Mouse (Mus musculus) adrenal gland, postnatal 14 days (tissue): ENCODE results near the gene H2al1m. TPM values are rescaled to one million over a fixed set of nuclear protein-coding genes. Genes with fewer than 3 reads are reported as not detected.
"Not testable (repeated sequence)": the region's sequence is repeated elsewhere in the genome, so short reads cannot be mapped to it uniquely, and the experiment has no call there.

ENCODE experiments used
- DNase-seq: peaks from one replicate; pipeline ENCODE4 v3.0.0; 2021; ENCODE audit warnings: mixed read lengths
- long read RNA-seq, 2 experiments: library from polyadenylated mRNA; stranded (forward); transcript quantifications; one replicate each; pipeline ENCODE4 v2.0.0; 2021
- total RNA-seq: library from RNA; stranded (reverse); gene quantifications from 2 replicates; pipeline ENCODE4 v1.2.3, GENCODE M21; 2021

H2al1m gene
- not detected in 2 replicates for total RNA-seq
- long read RNA-seq, experiment 1, result 0 reads
- long read RNA-seq, experiment 2, result 0 reads

DNA sequence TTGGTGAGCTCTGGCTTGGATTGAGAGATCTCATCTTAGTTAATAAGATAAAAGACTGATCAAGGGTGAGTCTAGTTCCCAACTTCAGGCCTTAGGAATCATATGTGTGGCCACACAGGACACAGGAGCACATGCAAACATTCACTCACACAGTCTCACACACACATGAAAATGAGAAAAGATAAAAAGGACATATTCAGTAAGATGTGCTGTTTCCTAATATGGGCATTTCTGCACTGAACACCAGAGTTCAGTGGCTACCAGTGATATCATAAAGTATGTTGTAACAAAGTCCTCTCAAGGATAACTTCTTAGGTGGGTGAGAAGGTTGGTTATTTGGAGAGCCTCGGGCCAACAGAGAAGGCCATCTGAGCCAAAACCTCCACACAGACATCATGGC, at the start of gene H2al1m:
TSS of gene H2al1m (plus strand) at position 301 of the 400 bp plus-strand sequence.
- not testable (repeated sequence) for DNase-seq

GRCm38 (mm10) chrX:9240737-9241591, 42.6 kb upstream of the H2al1m start:
- no peak for DNase-seq

DNA sequence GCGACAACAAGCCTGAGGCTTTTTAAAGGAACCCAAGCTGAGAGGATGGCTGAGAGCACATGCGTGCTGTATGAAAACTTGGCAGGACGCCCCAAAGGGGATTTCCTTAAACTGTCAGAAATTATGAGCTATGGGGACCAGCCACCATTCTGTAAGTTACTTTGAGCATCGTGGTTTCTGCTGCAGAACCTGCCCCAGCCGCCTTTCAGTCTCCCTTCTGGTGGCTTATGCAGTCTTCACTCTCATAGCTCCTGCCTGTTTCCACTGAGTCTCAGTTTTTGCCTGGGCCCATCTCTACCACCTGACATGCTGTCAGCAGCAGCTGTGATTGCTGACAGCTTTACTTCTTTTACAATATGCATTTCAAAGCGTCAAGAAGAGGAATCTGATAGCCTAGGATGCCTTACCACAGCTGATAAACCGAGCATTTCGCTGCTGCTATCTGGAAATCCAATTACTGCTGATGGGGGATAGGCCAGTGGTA, 40.1 kb upstream of the H2al1m start:
- DNase-seq, result peak; percentile 29

DNA sequence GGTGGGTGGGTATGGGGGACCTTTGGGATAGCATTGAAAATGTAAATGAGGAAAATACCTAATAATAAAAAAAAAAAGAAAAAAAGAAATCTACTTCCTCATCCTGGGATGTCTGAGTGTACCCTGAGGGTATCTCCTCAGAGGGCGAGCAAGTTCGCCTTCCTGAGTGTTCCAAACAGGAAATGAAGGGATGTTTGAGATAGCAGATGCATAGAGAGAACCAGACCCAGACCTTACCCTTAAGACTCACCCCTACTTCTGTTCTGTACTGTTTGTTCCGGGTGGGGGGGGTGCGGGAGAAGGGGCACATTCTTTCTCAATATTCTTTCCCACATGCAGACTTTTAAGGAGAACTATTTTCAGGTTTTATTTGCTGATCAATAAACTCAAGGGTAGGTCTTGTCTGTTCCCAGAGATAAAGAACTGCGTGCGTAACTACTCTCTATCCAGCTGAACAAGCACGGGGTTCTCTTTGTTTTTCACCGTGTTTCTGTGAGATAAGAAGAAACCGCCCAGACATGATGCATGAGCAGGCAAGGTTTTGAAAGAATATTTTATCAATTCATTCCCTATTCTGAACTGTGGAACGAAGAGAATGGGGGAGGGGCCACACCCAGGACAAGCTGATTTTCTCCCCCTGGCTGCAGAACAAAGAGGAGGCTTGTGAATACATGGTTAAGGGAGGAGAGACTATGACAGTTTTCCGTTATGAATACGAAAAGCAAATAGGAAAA, 38.8 kb upstream of the H2al1m start:
- no peak for DNase-seq

GRCm38 (mm10) chrX:9248911-9249310, 34.7 kb upstream of the H2al1m start:
- DNase-seq, result no peak

GRCm38 (mm10) chrX:9253990-9254389, 29.6 kb upstream of the H2al1m start:
- DNase-seq, result no peak

DNA sequence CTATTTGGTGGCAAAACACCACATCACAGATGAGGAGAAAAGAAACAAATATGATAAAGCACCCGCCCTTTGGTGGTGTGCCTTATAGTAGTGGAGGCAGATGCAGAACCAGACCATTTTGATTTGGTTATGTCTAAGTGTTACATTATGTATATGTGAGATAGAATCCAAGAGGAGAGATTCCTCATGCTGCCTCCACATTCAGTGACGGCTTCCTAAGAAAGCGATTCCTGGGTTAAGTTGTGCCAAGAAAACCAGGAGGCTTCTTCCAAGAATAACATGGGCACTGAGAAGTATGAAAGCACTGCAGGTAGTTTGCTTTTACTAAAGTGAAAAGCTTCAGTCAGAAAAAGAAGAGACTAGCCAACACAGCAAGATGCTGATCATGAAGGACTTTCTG, 28.7 kb upstream of the H2al1m start:
- no peak for DNase-seq

GRCm38 (mm10) chrX:9256766-9257165, 26.8 kb upstream of the H2al1m start, which contains the start of gene Gm14862:
Gm14862 (minus strand) TSS chrX:9256899.
- no peak for DNase-seq

DNA sequence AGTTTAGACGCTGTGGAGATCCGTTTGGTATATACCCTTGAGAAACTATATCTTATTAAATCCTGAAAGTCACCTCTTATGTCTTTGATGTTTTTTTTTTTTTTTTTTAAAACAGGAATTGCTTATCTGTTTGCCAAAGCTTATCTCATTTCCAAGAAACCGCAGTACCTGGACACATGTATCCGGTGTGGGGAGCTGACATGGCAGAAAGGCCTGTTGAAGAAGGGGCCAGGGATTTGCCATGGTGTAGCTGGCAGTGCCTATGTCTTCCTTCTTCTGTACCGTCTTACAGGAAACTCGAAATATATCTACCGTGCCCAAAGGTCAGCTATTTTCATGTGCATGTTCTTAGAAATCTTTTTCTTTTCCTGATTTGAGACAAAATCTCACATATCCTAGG, 25.7 kb upstream of the H2al1m start:
- no peak for DNase-seq

DNA sequence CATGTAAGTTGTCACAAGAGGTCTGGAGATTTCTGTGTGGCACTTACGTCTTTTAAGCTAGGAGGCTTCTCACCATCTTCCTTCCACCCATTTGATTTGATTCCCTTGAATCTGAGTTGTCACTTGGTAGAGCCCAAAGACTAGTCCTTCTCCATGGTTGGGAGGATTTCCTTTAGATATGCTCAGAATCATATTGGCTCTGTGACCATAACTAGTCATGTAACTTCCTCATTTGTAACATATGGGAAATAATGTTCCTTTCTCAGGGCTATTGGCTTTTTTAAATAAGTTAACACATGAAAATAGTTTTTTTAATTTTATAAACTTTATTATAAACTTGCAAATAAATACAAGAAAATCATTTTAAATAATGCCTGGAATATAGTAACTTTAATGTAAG, 24.3 kb upstream of the H2al1m start:
- DNase-seq, result no peak

- no peak for DNase-seq
Observed at GRCm38 (mm10) chrX:9271112-9271511, 12.5 kb upstream of the H2al1m start.

GRCm38 (mm10) chrX:9271947-9272459, 11.6 kb upstream of the H2al1m start:
- no peak for DNase-seq

DNA sequence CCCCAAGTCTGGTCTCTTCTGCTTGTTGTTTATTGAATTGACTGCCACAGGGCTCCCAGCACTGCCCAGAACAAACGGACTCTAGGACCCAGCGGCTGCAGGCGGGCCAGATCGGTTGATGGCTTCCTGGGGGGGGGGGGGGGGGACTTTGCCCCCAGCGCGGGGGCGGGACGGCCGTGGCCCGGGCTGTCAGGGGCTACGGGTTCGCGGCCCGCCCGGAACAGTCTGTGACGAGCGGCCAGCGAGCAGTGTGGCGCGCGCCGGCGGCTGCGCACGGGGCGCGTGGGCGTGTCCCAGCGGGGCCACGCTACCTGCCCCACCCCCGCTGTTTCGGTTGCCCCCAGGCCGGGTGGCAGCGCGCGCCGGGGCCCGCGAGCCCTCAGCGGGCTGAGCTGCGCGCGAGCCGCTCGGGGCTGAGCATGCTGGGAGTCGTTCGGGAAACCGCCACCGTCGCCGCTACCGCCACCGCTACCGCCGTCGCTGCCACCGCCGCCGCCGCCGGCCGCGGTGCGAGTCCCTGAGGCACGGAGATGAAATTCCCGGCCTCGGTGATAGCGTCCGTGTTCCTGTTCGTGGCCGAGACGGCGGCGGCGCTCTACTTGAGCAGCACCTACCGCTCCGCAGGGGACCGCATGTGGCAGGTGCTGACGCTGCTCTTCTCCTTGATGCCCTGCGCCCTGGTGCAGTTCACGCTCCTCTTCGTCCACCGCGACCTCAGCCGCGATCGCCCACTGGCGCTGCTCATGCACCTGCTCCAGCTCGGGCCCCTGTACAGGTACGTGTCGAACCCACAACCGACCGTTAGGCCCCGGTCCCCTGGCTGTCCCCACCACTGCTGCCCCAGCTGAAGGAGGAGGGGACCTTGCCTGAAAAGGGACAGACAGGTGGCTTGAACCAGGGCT, 10.9 kb upstream of the H2al1m start, which contains the start of gene Xk:
TSS of gene Xk (plus strand) at position 297 of the 902 bp plus-strand sequence.
- peak; percentile 70 for DNase-seq

DNA sequence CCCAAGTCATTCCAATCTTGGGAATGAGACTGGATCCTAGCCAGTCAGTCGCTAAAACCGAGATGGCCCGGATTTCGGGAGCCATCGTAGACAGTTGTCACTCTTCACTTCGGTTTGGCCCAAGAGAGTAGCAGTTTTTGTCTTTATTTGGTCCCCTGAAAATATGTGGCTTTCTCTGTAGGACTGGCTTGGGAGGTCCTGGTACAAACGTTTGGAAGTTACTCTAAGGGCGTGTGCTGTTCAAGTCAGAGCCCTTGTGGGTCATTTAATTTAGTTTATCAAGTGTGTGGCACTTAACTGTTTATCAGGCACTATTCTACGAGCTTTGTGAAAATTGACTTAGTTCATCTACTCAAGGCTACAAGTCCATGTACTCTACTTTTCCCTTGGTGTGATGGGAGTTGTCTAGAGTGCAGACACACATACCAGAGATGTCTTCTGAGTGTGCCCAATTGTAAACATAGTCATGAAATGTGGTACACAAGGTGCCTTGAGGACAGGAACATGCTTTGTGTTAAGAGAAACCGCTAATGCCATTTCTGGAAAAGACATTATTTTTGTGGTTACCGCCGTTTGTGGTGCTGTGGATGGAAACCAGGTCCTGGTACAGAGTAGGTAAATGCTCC, 10.1 kb upstream of the H2al1m start:
- DNase-seq, result no peak

DNA sequence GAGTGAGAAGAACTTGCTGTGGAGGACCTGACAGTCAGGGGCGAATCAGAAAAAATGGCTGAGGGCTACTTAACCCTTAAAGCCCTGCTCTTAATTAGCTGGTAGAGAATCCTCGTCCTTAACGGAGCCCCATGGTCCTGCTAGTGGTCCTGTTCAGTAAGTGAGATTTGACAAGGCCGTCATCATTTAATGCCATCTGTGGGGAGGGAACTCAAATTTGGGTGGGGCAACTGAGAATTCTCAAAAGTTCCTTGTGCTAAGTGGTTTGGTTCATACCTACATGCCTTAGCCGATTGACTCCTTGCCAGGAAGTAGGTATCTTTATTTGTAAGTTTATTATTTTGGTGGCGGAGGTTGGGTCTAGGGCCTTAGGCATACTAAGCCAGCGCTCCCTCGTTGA, 9.2 kb upstream of the H2al1m start:
- DNase-seq, result no peak

GRCm38 (mm10) chrX:9293140-9293829, 9.7 kb downstream of the H2al1m start:
- not testable (repeated sequence) for DNase-seq

- no peak for DNase-seq
Observed at GRCm38 (mm10) chrX:9298413-9298864, 14.9 kb downstream of the H2al1m start.

DNA sequence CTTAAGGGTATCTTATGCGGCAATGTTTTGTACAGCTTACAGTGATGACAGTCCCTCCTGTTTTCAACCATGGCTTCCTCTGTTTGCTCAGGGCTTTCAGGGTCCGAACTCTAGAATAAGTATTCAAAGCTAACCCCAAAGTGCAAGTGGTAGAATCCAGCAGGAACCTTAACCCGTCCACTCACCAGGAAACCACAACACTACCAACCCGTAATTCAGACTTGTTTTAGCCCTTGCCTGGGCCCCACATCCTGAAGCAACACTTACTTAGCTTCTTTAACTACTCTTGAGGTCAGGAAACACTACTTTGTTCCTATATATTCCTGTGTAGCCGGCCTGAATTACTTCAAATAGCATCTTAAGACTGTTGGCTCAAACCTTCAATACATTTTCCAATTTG, 19.2 kb downstream of the H2al1m start:
- no peak for DNase-seq

DNA sequence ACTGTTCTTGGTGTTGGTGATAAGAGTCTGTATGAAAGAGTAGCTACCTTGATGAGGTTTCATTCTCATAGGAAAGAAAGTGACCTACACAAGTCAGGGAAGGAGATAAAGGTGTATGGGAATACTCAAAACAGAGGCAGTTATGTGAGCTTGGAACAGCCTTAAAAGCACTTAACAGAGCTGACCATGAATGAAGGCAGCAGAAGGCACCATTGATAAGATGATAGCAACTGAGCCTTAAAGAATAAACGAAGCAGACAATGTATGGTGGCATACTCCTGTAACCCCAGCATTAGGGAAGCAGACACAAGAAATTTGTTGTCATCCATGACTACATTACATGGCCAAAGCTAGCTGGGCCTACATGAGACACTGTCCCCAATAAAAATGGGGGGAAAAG, 19.9 kb downstream of the H2al1m start:
- no peak for DNase-seq

GRCm38 (mm10) chrX:9316457-9316856, 32.9 kb downstream of the H2al1m start:
- not testable (repeated sequence) for DNase-seq
